Mouse (Mus musculus): ENCODE measurements at regions not wholly inside any gene's neighbourhood (a gene's known extent, or its start where the extent isn't known, plus 50 kb on each side); places are given as distances from the start of the nearest gene placed in this dataset.

DNA sequence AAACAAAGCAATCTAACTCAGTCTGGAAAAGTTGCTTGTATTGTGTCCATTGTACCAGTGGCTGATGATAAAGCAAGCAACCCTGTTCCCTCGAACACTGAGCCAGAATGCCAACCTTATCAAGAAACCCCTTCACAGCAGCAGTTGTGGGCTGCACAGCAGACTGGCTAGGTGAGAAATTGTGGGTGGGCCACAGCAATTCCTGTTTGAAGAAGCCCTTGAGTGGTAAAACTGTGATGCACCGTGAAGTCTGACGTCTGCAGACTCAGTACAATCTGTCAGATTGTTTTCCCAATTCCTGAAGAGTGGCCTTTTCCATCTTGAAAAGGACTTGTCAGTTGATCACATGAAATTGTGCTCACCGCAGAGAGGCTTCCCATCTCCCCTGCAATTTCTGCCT is 483.7 kb upstream of the Nrg3 start:
- DNase-seq (ENCODE audit: low spot score), result no peak

DNA sequence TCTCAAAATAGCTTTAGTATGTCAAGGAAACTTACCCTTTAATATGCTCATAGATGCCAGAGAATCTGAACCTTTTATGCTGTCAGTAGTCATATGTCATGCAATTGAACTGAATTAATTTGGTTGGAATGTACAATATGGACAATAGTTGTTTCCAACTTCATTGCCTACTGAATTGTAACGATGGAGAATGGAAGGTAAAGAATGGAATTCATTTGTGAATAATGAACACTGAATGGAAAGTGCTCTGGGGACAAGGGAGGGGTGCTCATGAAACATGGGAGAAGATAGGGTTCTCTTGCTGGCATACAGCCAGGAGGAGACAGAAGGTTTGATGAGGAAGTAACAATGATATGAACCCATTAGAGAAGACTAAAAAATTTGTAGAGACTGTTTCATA is 471.8 kb upstream of the Nrg3 start:
- DNase-seq (ENCODE audit: low spot score), result peak; percentile 88

All from retina, embryonic 14.5 days (tissue).